33 mouse cellular contexts compared by ENCODE assay signal in the genomic region with DNA sequence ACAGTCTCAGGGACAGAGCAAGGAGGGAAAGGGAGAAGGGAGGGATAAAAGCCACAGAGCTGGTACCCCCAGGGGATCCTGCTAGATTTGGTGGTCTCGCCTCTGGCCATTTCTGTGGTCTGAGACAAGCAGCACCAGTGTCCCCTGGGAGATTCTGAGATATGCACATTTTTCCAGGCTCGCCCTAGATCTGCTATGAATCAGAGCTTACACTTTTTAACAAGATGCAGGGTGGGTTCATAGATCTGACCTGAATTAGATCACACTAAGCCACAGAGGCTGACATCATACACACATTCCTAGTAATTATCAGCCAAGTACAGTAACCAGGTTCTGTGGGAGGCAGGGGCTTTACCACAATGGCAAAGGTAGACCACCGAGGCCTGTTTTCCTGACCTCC. TPM values are rescaled to one million over a fixed set of nuclear protein-coding genes. Genes with fewer than 3 reads are reported as not detected.
DNase-seq lines count a peak whose midpoint lies in the region; ATAC-seq and TF ChIP-seq lines count a peak whose summit lies in the region.
"Had no signal": no experiment of that assay in that cellular context is flagged by ENCODE, and none has a peak within 500 bp of the region (broad histone marks: within the 10 kb centered on the region; RNA-seq: fewer than 3 reads in every experiment).

No protein-coding gene starts in this region.

- peaks cover 15% of the 10 kb centered on the region; the same call in 1 of the 2 replicates for H3K36me3 ChIP-seq in hindbrain, postnatal 0 days (ENCODE audit: insufficient read depth, low read length)
- H3K36me3 ChIP-seq in hindbrain, embryonic 11.5 days (ENCODE audit: control insufficient read depth, insufficient read depth, low read length): no peaks in the 10 kb centered on the region
- H3K36me3 ChIP-seq in embryonic facial prominence, embryonic 15.5 days: peaks cover 17% of the 10 kb centered on the region

- no peak for TF ChIP-seq CTCF in hindbrain, postnatal 0 days (IDR thresholded peaks at IDR 0.05; ENCODE audit: low read depth)

- WGBS in hindbrain, postnatal 0 days: 87% methylated on average over 3 of the region's 3 CpGs
- WGBS in hindbrain, embryonic 11.5 days: 85% methylated on average over 3 of the region's 3 CpGs
- WGBS in embryonic facial prominence, embryonic 15.5 days: 43% methylated on average over 3 of the region's 3 CpGs

- H3K27ac ChIP-seq in hindbrain, postnatal 0 days: peak overlapping the region; percentile 15; the same call in 1 of the 2 replicates
- H3K27ac ChIP-seq in hindbrain, embryonic 11.5 days (ENCODE audit: low read depth, low read length): no peak overlapping the region
- 0 out of 2 replicates have a peak overlapping the region, but pooled peaks have one; percentile 13 for H3K27ac ChIP-seq in embryonic facial prominence, embryonic 15.5 days (replicated peaks)
- H3K27ac ChIP-seq: forebrain, embryonic 10.5 days; hindbrain, embryonic 12.5 days; kidney, postnatal 0 days; left cerebral cortex, adult 2 months; macrophage; midbrain, embryonic 10.5 days; neural tube, embryonic 13.5 days had no signal

- no peaks in the 10 kb centered on the region for H3K4me1 ChIP-seq in hindbrain, postnatal 0 days (ENCODE audit: insufficient read depth, low read length)
- no peaks in the 10 kb centered on the region for H3K4me1 ChIP-seq in hindbrain, embryonic 11.5 days (replicated peaks; ENCODE audit: control insufficient read depth, insufficient read depth, low read length)
- H3K4me1 ChIP-seq in embryonic facial prominence, embryonic 15.5 days: peaks cover 5% of the 10 kb centered on the region; the same call in 1 of the 2 replicates
- H3K4me1 ChIP-seq: heart, embryonic 12.5 days; neural tube, embryonic 13.5 days had no signal

- no peak overlapping the region for H3K9ac ChIP-seq in hindbrain, postnatal 0 days (replicated peaks; ENCODE audit: low read length)
- no peak overlapping the region for H3K9ac ChIP-seq in hindbrain, embryonic 11.5 days (ENCODE audit: low read depth, low read length)
- no peak overlapping the region for H3K9ac ChIP-seq in embryonic facial prominence, embryonic 15.5 days
- H3K9ac ChIP-seq: heart, embryonic 12.5 days; hindbrain, embryonic 12.5 days; neural tube, embryonic 13.5 days had no signal

- no peak for DNase-seq in hindbrain, postnatal 0 days (ENCODE audit: low spot score)
- DNase-seq in hindbrain, embryonic 11.5 days (ENCODE audit: low spot score): no peak
- DNase-seq in 3T3-L1 (ENCODE audit: low read depth, low spot score): peak; percentile 97
- DNase-seq in NIH3T3 (ENCODE audit: low read depth): peak; percentile 86
- no peak for DNase-seq in right cerebral cortex, postnatal 25 days
- DNase-seq: adrenal gland, postnatal 14 days; cerebellum, adult 9-11 months; gastrocnemius, postnatal 14 days; heart, adult 18-20 months; heart, postnatal 14 days; kidney, adult 18-20 months; right cerebral cortex, adult 18-20 months; thymus, adult 18-20 months; thymus, postnatal 4 days had no signal

- no peaks in the 10 kb centered on the region for H3K27me3 ChIP-seq in hindbrain, postnatal 0 days (ENCODE audit: insufficient read depth, low read length)
- no peaks in the 10 kb centered on the region for H3K27me3 ChIP-seq in hindbrain, embryonic 11.5 days (ENCODE audit: control insufficient read depth, insufficient read depth, low read length)
- no peaks in the 10 kb centered on the region for H3K27me3 ChIP-seq in embryonic facial prominence, embryonic 15.5 days
- H3K27me3 ChIP-seq: heart, embryonic 12.5 days; hindbrain, embryonic 12.5 days; neural tube, embryonic 13.5 days had no signal

- H3K9me3 ChIP-seq in hindbrain, postnatal 0 days (ENCODE audit: low read length): no peaks in the 10 kb centered on the region
- H3K9me3 ChIP-seq in hindbrain, embryonic 11.5 days (ENCODE audit: control insufficient read depth, low read length): no peaks in the 10 kb centered on the region
- H3K9me3 ChIP-seq in embryonic facial prominence, embryonic 15.5 days (replicated peaks): no peaks in the 10 kb centered on the region
- H3K9me3 ChIP-seq: forebrain, embryonic 10.5 days; heart, embryonic 12.5 days; hindbrain, embryonic 12.5 days; midbrain, embryonic 10.5 days; neural tube, embryonic 13.5 days had no signal

- ATAC-seq in hindbrain, postnatal 0 days: no peak
- ATAC-seq in hindbrain, embryonic 11.5 days (ENCODE audit: low FRiP score): no peak
- ATAC-seq in embryonic facial prominence, embryonic 15.5 days (ENCODE audit: insufficient number of reproducible peaks, low FRiP score, low TSS enrichment, low read depth): no peak
- ATAC-seq in megakaryocyte progenitor cell, adult 5-6 weeks (replicated peaks; ENCODE audit: poor library complexity): no peak
- ATAC-seq: forebrain, embryonic 16.5 days had no signal

- H3K4me3 ChIP-seq in hindbrain, postnatal 0 days (ENCODE audit: low read length): no peak overlapping the region
- H3K4me3 ChIP-seq in hindbrain, embryonic 11.5 days (ENCODE audit: low read depth, low read length): no peak overlapping the region
- no peak overlapping the region for H3K4me3 ChIP-seq in embryonic facial prominence, embryonic 15.5 days (replicated peaks)
- H3K4me3 ChIP-seq: forebrain, embryonic 10.5 days; heart, embryonic 12.5 days; hindbrain, embryonic 12.5 days; left cerebral cortex, adult 2 months; midbrain, embryonic 10.5 days; myocyte; neural tube, embryonic 13.5 days had no signal

- H3K4me2 ChIP-seq in hindbrain, postnatal 0 days (ENCODE audit: low read depth, low read length): no peak overlapping the region
- no peak overlapping the region for H3K4me2 ChIP-seq in hindbrain, embryonic 11.5 days (replicated peaks; ENCODE audit: low read depth, low read length)
- H3K4me2 ChIP-seq in embryonic facial prominence, embryonic 15.5 days (replicated peaks): no peak overlapping the region
- H3K4me2 ChIP-seq: heart, embryonic 12.5 days; hindbrain, embryonic 12.5 days; neural tube, embryonic 13.5 days had no signal

RNA-seq across cellular contexts. Expression of gene Ghdc, which starts 18.9 kb away (rescaled TPM):
- 15.9 and 20.9 TPM in 2 replicates for total RNA-seq in hindbrain, postnatal 0 days (2014; rRNA removed)
- 7.5 and 8.3 TPM in 2 replicates for polyA plus RNA-seq in hindbrain, postnatal 0 days (2015; fragmentation: Nextera tagmentation; extraction: Ambion mirVana)
- polyA plus RNA-seq in hindbrain, embryonic 11.5 days (2014; fragmentation: Nextera tagmentation; extraction: Ambion mirVana): 1.1 and 2.1 TPM in 2 replicates
- polyA plus RNA-seq in embryonic facial prominence, embryonic 15.5 days (2015; fragmentation: Nextera tagmentation; extraction: Ambion mirVana): 7.2 and 9.2 TPM in 2 replicates
- 1.8 and 3.1 TPM in 2 replicates for total RNA-seq in megakaryocyte progenitor cell, adult 5-6 weeks (2015)
- total RNA-seq in megakaryocyte progenitor cell, adult 5-6 weeks (2017): 1.4 and 1.6 TPM in 2 replicates

RNA-seq across cellular contexts. Expression of gene Hcrt, which starts 27.0 kb away (rescaled TPM):
- 6.9 TPM in 1 of 2 replicates, not detected in the other for total RNA-seq in hindbrain, postnatal 0 days (2014; rRNA removed)
- 0.88 and 1.2 TPM in 2 replicates for polyA plus RNA-seq in hindbrain, postnatal 0 days (2015; fragmentation: Nextera tagmentation; extraction: Ambion mirVana)
- polyA plus RNA-seq in hindbrain, embryonic 11.5 days (2014; fragmentation: Nextera tagmentation; extraction: Ambion mirVana): not detected in 2 replicates
- not detected in 2 replicates for polyA plus RNA-seq in embryonic facial prominence, embryonic 15.5 days (2015; fragmentation: Nextera tagmentation; extraction: Ambion mirVana)
- not detected in 2 replicates for total RNA-seq in megakaryocyte progenitor cell, adult 5-6 weeks (2015)
- not detected in 2 replicates for total RNA-seq in megakaryocyte progenitor cell, adult 5-6 weeks (2017)
- total RNA-seq: adrenal gland, postnatal 14 days; gastrocnemius, postnatal 14 days; heart, adult 18-20 months; heart, postnatal 14 days; left cerebral cortex, adult 2 months; liver, adult 2 months; MEL had no signal
- polyA plus RNA-seq: forebrain, embryonic 10.5 days; heart, embryonic 12.5 days; hindbrain, embryonic 12.5 days; kidney, postnatal 0 days; large intestine, adult 2 months; liver, adult 2 months; liver, embryonic 16.5 days; lung, embryonic 16.5 days; macrophage; myocyte; neural tube, embryonic 13.5 days; small intestine, adult 2 months; stomach, embryonic 16.5 days had no signal

RNA-seq across cellular contexts. Expression of gene Kcnh4, which starts 30.0 kb away (rescaled TPM):
- 10.0 and 12.9 TPM in 2 replicates for total RNA-seq in hindbrain, postnatal 0 days (2014; rRNA removed)
- polyA plus RNA-seq in hindbrain, postnatal 0 days (2015; fragmentation: Nextera tagmentation; extraction: Ambion mirVana): 3.6 and 4.2 TPM in 2 replicates
- polyA plus RNA-seq in hindbrain, embryonic 11.5 days (2014; fragmentation: Nextera tagmentation; extraction: Ambion mirVana): 3.8 and 5.7 TPM in 2 replicates
- 0.64 and 1.1 TPM in 2 replicates for polyA plus RNA-seq in embryonic facial prominence, embryonic 15.5 days (2015; fragmentation: Nextera tagmentation; extraction: Ambion mirVana)
- total RNA-seq in megakaryocyte progenitor cell, adult 5-6 weeks (2015): 0.24 TPM in 1 of 2 replicates, not detected in the other
- not detected in 2 replicates for total RNA-seq in megakaryocyte progenitor cell, adult 5-6 weeks (2017)
- total RNA-seq: gastrocnemius, postnatal 14 days; heart, adult 18-20 months; heart, postnatal 14 days; liver, adult 2 months had no signal
- polyA plus RNA-seq: heart, embryonic 12.5 days; kidney, postnatal 0 days; liver, adult 2 months; liver, embryonic 16.5 days; lung, embryonic 16.5 days; macrophage had no signal

RNA-seq across cellular contexts. Expression of gene Rab5c, which starts 51.7 kb away (rescaled TPM):
- 246 and 248 TPM in 2 replicates for total RNA-seq in hindbrain, postnatal 0 days (2014; rRNA removed)
- 34.1 and 34.4 TPM in 2 replicates for polyA plus RNA-seq in hindbrain, postnatal 0 days (2015; fragmentation: Nextera tagmentation; extraction: Ambion mirVana)
- 76.6 and 87.5 TPM in 2 replicates for polyA plus RNA-seq in hindbrain, embryonic 11.5 days (2014; fragmentation: Nextera tagmentation; extraction: Ambion mirVana)
- polyA plus RNA-seq in embryonic facial prominence, embryonic 15.5 days (2015; fragmentation: Nextera tagmentation; extraction: Ambion mirVana): 31.0 and 33.2 TPM in 2 replicates
- total RNA-seq in megakaryocyte progenitor cell, adult 5-6 weeks (2015): 129 and 135 TPM in 2 replicates
- 101 and 105 TPM in 2 replicates for total RNA-seq in megakaryocyte progenitor cell, adult 5-6 weeks (2017)

Comparison
In these comparisons a context has a peak if more than half of its experiments do, and no peak if none do; other contexts are left out.
1. DNase-seq: peak in 3T3-L1 (single experiment) and NIH3T3 (single experiment); none in hindbrain, postnatal 0 days (single experiment), hindbrain, embryonic 11.5 days (single experiment) and right cerebral cortex, postnatal 25 days (single experiment).